Mouse (Mus musculus): ENCODE data around the gene Cox17. TPM values are rescaled to one million over a fixed set of nuclear protein-coding genes. Genes with fewer than 3 reads are reported as not detected.

Cox17 gene
- total RNA-seq (2021) (100 to 1,000 TPM; 295 to 358 TPM), polyA plus RNA-seq (2012; rRNA removed) (190 and 221 TPM in 2 replicates)
- long read RNA-seq, transcript Cox17-204 (2 exons, 2,396 nt) = minor isoform, 22 of 355 reads
- long read RNA-seq, transcript Cox17-201 (3 exons, 444 nt) = major isoform, 317 of 355 reads
- long read RNA-seq, partial matches to known transcripts = 1 of 355 reads
- long read RNA-seq, other reads (novel, unspliced or antisense) = 15 of 355 reads

GRCm38 (mm10) chr16:38346529-38347325 is at the start of gene Cox17, which contains the start of gene Gm21987:
Gene Cox17, plus strand, starts transcription at chr16:38346991.
Gene Gm21987, plus strand, starts transcription at chr16:38347040.
- DNase-seq = peak; percentile 93 to 96
- intact Hi-C loops (cut with DNase I) = loop anchor here (1.0 to 10.0 kb wide), 4 partner anchors 46 to 252 kb away; partner anchors contain the start of genes Adprh and Timmdc1

GRCm38 (mm10) chr16:38298410-38298809 is 48.4 kb upstream of the Cox17 start:
- H3K27me3 ChIP-seq (ENCODE audit: control insufficient read depth, insufficient read depth, low read length) = no peaks in the 10 kb centered on the region
- H3K36me3 ChIP-seq (ENCODE audit: control insufficient read depth, insufficient read depth, low read length) = no peaks in the 10 kb centered on the region
- no peaks in the 10 kb centered on the region for H3K4me1 ChIP-seq (ENCODE audit: control insufficient read depth, insufficient read depth, low read length)
- H3K4me3 ChIP-seq = no peak overlapping the region
- no peaks in the 10 kb centered on the region for H3K79me2 ChIP-seq (replicated peaks; ENCODE audit: control insufficient read depth, insufficient read depth, low read length)
- 75% methylated on average over 6 of the region's 6 CpGs for WGBS
- TF ChIP-seq EP300 (IDR thresholded peaks at IDR 0.05; ENCODE audit: insufficient read depth, low read depth, low read length) = no peak
- no peak for TF ChIP-seq CTCF (IDR thresholded peaks at IDR 0.05)
- no peak for TF ChIP-seq POLR2A (IDR thresholded peaks at IDR 0.05; ENCODE audit: insufficient read depth, low read depth, low read length)
- intact Hi-C loops (cut with DNase I) = no loop called here
- H3K9ac ChIP-seq (ENCODE audit: low read depth, low read length) = no peak overlapping the region
- H3K27ac ChIP-seq = no peak overlapping the region
- no peak for DNase-seq

More at GRCm38 (mm10) chr16:38346529-38347325, at the start of gene Cox17, which contains the start of gene Gm21987:
- Histone ChIP-seq H3K9ac (ENCODE audit: low read depth, low read length) (peak within 1 kb of the TSS; percentile 74), H3K79me2 (replicated peaks; ENCODE audit: control insufficient read depth, insufficient read depth, low read length) (0 out of 2 replicates have a peak, but pooled peaks cover 3% of the 10 kb centered on the region), H3K36me3 (ENCODE audit: control insufficient read depth, insufficient read depth, low read length) (peaks cover 31% of the 10 kb centered on the region), H3K27me3 (ENCODE audit: control insufficient read depth, insufficient read depth, low read length) (no peaks in the 10 kb centered on the region), H3K4me1 (ENCODE audit: control insufficient read depth, insufficient read depth, low read length) (peaks cover 6% of the 10 kb centered on the region), H3K27ac (peak within 1 kb of the TSS; percentile 91), H3K4me3 (peak within 1 kb of the TSS; percentile 79)
- WGBS = 3% methylated on average over 35 of the region's 35 CpGs
- TF ChIP-seq POLR2A (IDR thresholded peaks at IDR 0.05; ENCODE audit: insufficient read depth, low read depth, low read length) (peak; percentile 94), CTCF (IDR thresholded peaks at IDR 0.05) (no peak), EP300 (IDR thresholded peaks at IDR 0.05; ENCODE audit: insufficient read depth, low read depth, low read length) (peak; percentile 80)

GRCm38 (mm10) chr16:38302367-38302766 is 44.4 kb upstream of the Cox17 start:
- TF ChIP-seq EP300 (IDR thresholded peaks at IDR 0.05; ENCODE audit: insufficient read depth, low read depth, low read length) (no peak), POLR2A (IDR thresholded peaks at IDR 0.05; ENCODE audit: insufficient read depth, low read depth, low read length) (no peak), CTCF (IDR thresholded peaks at IDR 0.05) (no peak)
- no peaks in the 10 kb centered on the region for H3K27me3 ChIP-seq (ENCODE audit: control insufficient read depth, insufficient read depth, low read length)
- WGBS = 81% methylated on average over 13 of the region's 13 CpGs

GRCm38 (mm10) chr16:38304460-38305194 is 42.2 kb upstream of the Cox17 start:
- intact Hi-C loops (cut with DNase I) = no loop called here
- no peak overlapping the region for H3K27ac ChIP-seq

More at GRCm38 (mm10) chr16:38302367-38302766, 44.4 kb upstream of the Cox17 start:
- no peak overlapping the region for H3K27ac ChIP-seq
- no peaks in the 10 kb centered on the region for H3K79me2 ChIP-seq (replicated peaks; ENCODE audit: control insufficient read depth, insufficient read depth, low read length)
- H3K4me3 ChIP-seq = no peak overlapping the region
- H3K36me3 ChIP-seq (ENCODE audit: control insufficient read depth, insufficient read depth, low read length) = no peaks in the 10 kb centered on the region
- 0 out of 2 replicates have a peak, but pooled peaks cover 2% of the 10 kb centered on the region for H3K4me1 ChIP-seq (ENCODE audit: control insufficient read depth, insufficient read depth, low read length)
- H3K9ac ChIP-seq (ENCODE audit: low read depth, low read length) = no peak overlapping the region
- intact Hi-C loops (cut with DNase I) = no loop called here
- DNase-seq = no peak

GRCm38 (mm10) chr16:38306571-38307220 is 40.1 kb upstream of the Cox17 start:
- 54% methylated on average over 18 of the region's 18 CpGs for WGBS
- intact Hi-C loops (cut with DNase I) = no loop called here
- H3K27me3 ChIP-seq (ENCODE audit: control insufficient read depth, insufficient read depth, low read length) = no peaks in the 10 kb centered on the region
- DNase-seq = no peak
- TF ChIP-seq CTCF (IDR thresholded peaks at IDR 0.05) (peak; percentile 63), POLR2A (IDR thresholded peaks at IDR 0.05; ENCODE audit: insufficient read depth, low read depth, low read length) (no peak)
- no peak overlapping the region for H3K4me3 ChIP-seq
- H3K9ac ChIP-seq (ENCODE audit: low read depth, low read length) = no peak overlapping the region
- H3K27ac ChIP-seq = no peak overlapping the region
- no peaks in the 10 kb centered on the region for H3K36me3 ChIP-seq (ENCODE audit: control insufficient read depth, insufficient read depth, low read length)
- 0 out of 2 replicates have a peak, but pooled peaks cover 2% of the 10 kb centered on the region for H3K4me1 ChIP-seq (ENCODE audit: control insufficient read depth, insufficient read depth, low read length)
- H3K79me2 ChIP-seq (replicated peaks; ENCODE audit: control insufficient read depth, insufficient read depth, low read length) = no peaks in the 10 kb centered on the region

More at GRCm38 (mm10) chr16:38304460-38305194, 42.2 kb upstream of the Cox17 start:
- no peak overlapping the region for H3K9ac ChIP-seq (ENCODE audit: low read depth, low read length)
- H3K4me1 ChIP-seq (ENCODE audit: control insufficient read depth, insufficient read depth, low read length) = 0 out of 2 replicates have a peak, but pooled peaks cover 2% of the 10 kb centered on the region
- no peak for TF ChIP-seq CTCF (IDR thresholded peaks at IDR 0.05)
- no peak for TF ChIP-seq POLR2A (IDR thresholded peaks at IDR 0.05; ENCODE audit: insufficient read depth, low read depth, low read length)
- TF ChIP-seq EP300 (IDR thresholded peaks at IDR 0.05; ENCODE audit: insufficient read depth, low read depth, low read length) = no peak
- H3K27me3 ChIP-seq (ENCODE audit: control insufficient read depth, insufficient read depth, low read length) = no peaks in the 10 kb centered on the region
- peak overlapping the region; percentile 23 for H3K4me3 ChIP-seq
- H3K36me3 ChIP-seq (ENCODE audit: control insufficient read depth, insufficient read depth, low read length) = no peaks in the 10 kb centered on the region
- DNase-seq = peak; percentile 37
- H3K79me2 ChIP-seq (replicated peaks; ENCODE audit: control insufficient read depth, insufficient read depth, low read length) = no peaks in the 10 kb centered on the region
- 43% methylated on average over 17 of the region's 17 CpGs for WGBS

Data from heart, adult 2 months (tissue).